Mouse (Mus musculus) adrenal gland, postnatal 25 days (tissue): ENCODE measurements around the gene Ikbke. TPM values are rescaled to one million over a fixed set of nuclear protein-coding genes. Genes with fewer than 3 reads are reported as not detected.

Experiments used
- total RNA-seq: library from RNA; stranded (reverse); gene quantifications from 2 replicates; pipeline ENCODE4 v1.2.3, GENCODE M21; 2021

Ikbke gene
- total RNA-seq, 1 experiment from 2014 or later: 18.5 TPM

Other genes starting within 250 kb of the Ikbke start
- 134 and 159 TPM in 2 replicates for gene Mapkapk2, start 181.8 kb downstream of the Ikbke start, total RNA-seq
- 4.9 and 5.4 TPM in 2 replicates for gene Dyrk3, start 141.3 kb downstream of the Ikbke start, total RNA-seq
- 46.7 and 48.9 TPM in 2 replicates for gene Eif2d, start 126.4 kb downstream of the Ikbke start, total RNA-seq
- 12.8 and 13.1 TPM in 2 replicates for gene Rassf5, start 34.3 kb downstream of the Ikbke start, total RNA-seq
- 29.5 and 37.2 TPM in 2 replicates for gene Srgap2, start 247.7 kb upstream of the Ikbke start, total RNA-seq
- 1.4 and 1.9 TPM in 2 replicates for gene Fam72a, start 248.3 kb upstream of the Ikbke start, total RNA-seq